Mouse (Mus musculus): ENCODE measurements around the gene Pafah1b1.
A peak's percentile ranks its signal among the peaks of the same experiment; 100 is the strongest.

Pafah1b1 gene

GRCm38 (mm10) chr11:74721141-74721540, 3.3 kb downstream of the Pafah1b1 start:
- DNase-seq (ENCODE audit: extremely low read depth, low read depth, low spot score), result no peak

GRCm38 (mm10) chr11:74720668-74721067, 3.8 kb downstream of the Pafah1b1 start:
- DNase-seq (ENCODE audit: extremely low read depth, low read depth, low spot score), result no peak

- no peak for DNase-seq (ENCODE audit: extremely low read depth, low read depth, low spot score)
Observed at GRCm38 (mm10) chr11:74715971-74716525, 8.4 kb downstream of the Pafah1b1 start.

GRCm38 (mm10) chr11:74710671-74711070, 13.8 kb downstream of the Pafah1b1 start:
- DNase-seq (ENCODE audit: extremely low read depth, low read depth, low spot score), result no peak

- no peak for DNase-seq (ENCODE audit: extremely low read depth, low read depth, low spot score)
Observed at GRCm38 (mm10) chr11:74708781-74709180, 15.7 kb downstream of the Pafah1b1 start.

- peak; percentile 36 for DNase-seq (ENCODE audit: extremely low read depth, low read depth, low spot score)
Observed at GRCm38 (mm10) chr11:74704068-74704467, 20.4 kb downstream of the Pafah1b1 start.

- DNase-seq (ENCODE audit: extremely low read depth, low read depth, low spot score), result no peak
Observed at GRCm38 (mm10) chr11:74699505-74699904, 25.0 kb downstream of the Pafah1b1 start.

GRCm38 (mm10) chr11:74692151-74692550, 32.3 kb downstream of the Pafah1b1 start:
- DNase-seq (ENCODE audit: extremely low read depth, low read depth, low spot score), result no peak

- DNase-seq (ENCODE audit: extremely low read depth, low read depth, low spot score), result no peak
Observed at GRCm38 (mm10) chr11:74675156-74675555, 49.3 kb downstream of the Pafah1b1 start.

GRCm38 (mm10) chr11:74674713-74675112, 49.8 kb downstream of the Pafah1b1 start:
- no peak for DNase-seq (ENCODE audit: extremely low read depth, low read depth, low spot score)

GRCm38 (mm10) chr11:74673561-74673960, 50.9 kb downstream of the Pafah1b1 start:
- no peak for DNase-seq (ENCODE audit: extremely low read depth, low read depth, low spot score)

GRCm38 (mm10) chr11:74672901-74673513, 51.5 kb downstream of the Pafah1b1 start:
- no peak for DNase-seq (ENCODE audit: extremely low read depth, low read depth, low spot score)

GRCm38 (mm10) chr11:74671839-74672238, 52.6 kb downstream of the Pafah1b1 start:
- DNase-seq (ENCODE audit: extremely low read depth, low read depth, low spot score), result no peak

- no peak for DNase-seq (ENCODE audit: extremely low read depth, low read depth, low spot score)
Observed at GRCm38 (mm10) chr11:74671013-74671412, 53.5 kb downstream of the Pafah1b1 start.

GRCm38 (mm10) chr11:74670151-74670550, 54.3 kb downstream of the Pafah1b1 start:
- DNase-seq (ENCODE audit: extremely low read depth, low read depth, low spot score), result no peak

- no peak for DNase-seq (ENCODE audit: extremely low read depth, low read depth, low spot score)
Observed at GRCm38 (mm10) chr11:74668971-74669370, 55.5 kb downstream of the Pafah1b1 start.

- DNase-seq (ENCODE audit: extremely low read depth, low read depth, low spot score), result no peak
Observed at GRCm38 (mm10) chr11:74668466-74668865, 56.0 kb downstream of the Pafah1b1 start.

- no peak for DNase-seq (ENCODE audit: extremely low read depth, low read depth, low spot score)
Observed at GRCm38 (mm10) chr11:74667582-74668010, 56.9 kb downstream of the Pafah1b1 start.

- no peak for DNase-seq (ENCODE audit: extremely low read depth, low read depth, low spot score)
Observed at GRCm38 (mm10) chr11:74666776-74667581, 57.5 kb downstream of the Pafah1b1 start.

GRCm38 (mm10) chr11:74666284-74666652, 58.2 kb downstream of the Pafah1b1 start:
- DNase-seq (ENCODE audit: extremely low read depth, low read depth, low spot score), result no peak

- no peak for DNase-seq (ENCODE audit: extremely low read depth, low read depth, low spot score)
Observed at GRCm38 (mm10) chr11:74665631-74666283, 58.7 kb downstream of the Pafah1b1 start.

- no peak for DNase-seq (ENCODE audit: extremely low read depth, low read depth, low spot score)
Observed at GRCm38 (mm10) chr11:74664906-74665305, 59.6 kb downstream of the Pafah1b1 start.
